Mouse (Mus musculus): ENCODE data around the gene Agpat4.

DNA sequence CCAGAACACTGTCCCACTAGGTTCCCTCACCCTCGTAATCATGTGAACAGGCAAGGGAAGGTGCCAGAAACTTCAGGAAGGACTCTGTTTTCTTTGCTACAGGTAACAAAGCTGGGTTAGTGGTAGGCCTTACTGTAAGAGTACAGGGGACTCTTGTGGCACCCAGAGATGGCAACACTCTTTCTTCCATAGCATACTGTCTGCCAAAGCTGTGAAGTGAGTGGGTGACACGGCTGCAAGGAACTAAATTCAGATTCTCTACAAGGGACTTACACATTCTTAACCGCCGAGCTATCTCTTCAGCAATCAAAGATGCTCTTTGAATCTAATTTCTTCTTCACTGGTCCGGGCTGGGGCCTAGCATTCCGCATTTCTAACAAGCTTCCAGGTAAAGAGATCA, 4.9 kb upstream of the Agpat4 start:
- TF ChIP-seq CTCF (IDR thresholded peaks at IDR 0.05; ENCODE audit: insufficient read depth, low read depth, low read length) = no peak
- no peak for TF ChIP-seq POLR2A (IDR thresholded peaks at IDR 0.05; ENCODE audit: insufficient read depth, low read depth, low read length)

Measured in olfactory bulb, adult 2 months (tissue).